Mouse (Mus musculus) brain, adult 2 months (tissue): ENCODE data around the gene Gm20479.

Source experiments
- DNase-seq: peaks from one replicate; pipeline ENCODE4 v3.0.0; 2011; ENCODE audit warnings: low read depth, low spot score

Gene Gm20479

DNA sequence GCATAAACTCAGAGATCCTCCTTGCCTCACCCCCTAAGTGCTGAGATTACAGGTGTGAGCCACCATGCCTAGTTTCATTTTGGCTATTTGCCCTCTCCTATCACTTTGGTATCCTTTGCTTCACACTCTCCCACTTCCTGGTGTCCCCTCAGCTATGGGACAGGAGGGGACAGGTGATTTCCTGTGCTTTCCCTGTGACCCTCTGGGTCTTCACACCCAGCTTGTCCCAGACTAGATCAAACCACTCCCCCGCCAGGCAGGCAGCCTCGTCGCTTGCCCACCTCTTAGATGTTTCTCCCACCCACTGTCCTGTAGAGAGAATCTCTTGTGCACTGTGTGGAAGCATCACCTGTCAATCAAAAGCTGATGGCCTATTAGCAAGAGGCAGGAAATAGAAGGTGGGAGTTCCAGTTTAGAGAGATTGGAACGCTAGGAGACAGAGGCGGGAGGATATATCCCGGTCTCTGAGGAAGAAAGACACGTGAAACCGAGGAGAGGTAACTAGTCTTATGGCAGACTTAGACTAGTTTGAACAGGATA is 46.2 kb downstream of the Gm20479 start:
- no peak for DNase-seq

DNA sequence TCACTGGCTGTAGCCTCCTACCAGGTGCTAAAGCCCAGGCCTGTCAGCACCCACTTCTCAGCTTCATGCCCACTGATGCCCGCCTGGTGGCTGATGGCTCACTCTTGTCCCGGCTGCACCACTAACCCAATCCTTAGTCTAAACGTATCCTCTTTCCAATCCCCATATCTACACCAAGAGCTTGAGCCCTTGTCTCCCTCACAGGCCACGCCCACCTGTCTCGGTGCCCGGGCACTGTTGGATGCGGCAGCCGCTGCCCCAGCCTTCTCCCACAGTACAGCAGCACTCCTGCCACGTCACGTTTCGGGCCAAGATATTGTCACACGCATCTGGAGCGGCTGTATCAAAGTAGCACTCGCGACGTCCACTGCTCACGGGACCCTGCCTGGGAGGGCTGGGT is 46.9 kb downstream of the Gm20479 start:
- DNase-seq = no peak

DNA sequence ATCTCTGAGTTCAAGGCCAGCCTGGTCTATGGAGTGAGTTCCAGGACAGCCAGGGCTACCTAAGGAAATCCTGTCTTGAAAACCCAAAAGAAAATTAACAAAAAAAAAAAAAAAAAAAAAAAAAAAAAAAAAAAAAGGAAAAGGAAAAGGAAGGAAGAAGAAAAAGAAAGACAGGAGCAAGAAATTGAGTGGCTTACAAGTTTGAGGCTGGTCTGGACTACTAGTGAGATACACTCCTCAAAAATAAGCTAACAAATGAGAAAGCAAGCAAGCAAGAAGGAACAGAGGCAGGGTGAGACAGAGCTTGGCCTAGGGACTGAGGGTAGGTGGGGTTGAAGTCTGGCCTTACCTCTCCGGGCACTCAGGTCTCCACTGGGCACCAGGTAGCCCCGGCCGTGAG is 47.4 kb downstream of the Gm20479 start:
- DNase-seq = no peak

DNA sequence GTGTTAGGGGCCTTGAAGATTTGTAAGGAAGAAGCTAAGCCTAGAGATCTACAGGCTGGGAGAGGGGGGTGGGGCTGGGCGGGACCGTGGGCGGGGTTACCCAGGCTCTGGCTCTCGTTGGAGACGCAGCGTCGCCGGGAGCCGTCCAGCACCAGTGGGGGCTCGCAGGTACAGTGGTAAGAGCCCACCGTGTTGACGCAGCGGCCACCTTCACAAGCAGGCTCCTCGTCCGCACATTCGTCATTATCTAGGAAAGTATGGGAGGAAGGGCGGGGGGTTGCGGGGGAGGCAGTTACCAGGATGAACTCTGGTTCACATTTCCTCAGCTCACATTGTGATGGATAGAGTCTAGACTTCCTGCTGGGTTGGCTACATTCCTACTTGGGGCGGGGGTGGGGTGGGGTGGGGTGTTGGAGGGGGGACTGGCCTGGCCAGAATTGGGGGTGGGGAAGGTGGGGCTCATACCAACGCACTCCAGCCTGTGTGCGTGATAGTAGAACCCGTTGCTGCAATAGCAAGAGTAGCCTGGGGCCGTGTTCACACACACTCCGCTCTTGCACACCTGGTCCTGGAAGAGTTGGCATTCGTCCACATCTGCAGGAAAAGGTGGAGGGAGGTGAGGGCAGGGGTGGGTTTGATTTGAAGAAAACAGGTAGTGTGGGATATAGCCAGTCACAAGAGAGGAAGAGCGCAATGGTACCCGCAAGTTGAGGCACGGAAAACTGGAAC is 48.2 kb downstream of the Gm20479 start:
- DNase-seq = no peak

DNA sequence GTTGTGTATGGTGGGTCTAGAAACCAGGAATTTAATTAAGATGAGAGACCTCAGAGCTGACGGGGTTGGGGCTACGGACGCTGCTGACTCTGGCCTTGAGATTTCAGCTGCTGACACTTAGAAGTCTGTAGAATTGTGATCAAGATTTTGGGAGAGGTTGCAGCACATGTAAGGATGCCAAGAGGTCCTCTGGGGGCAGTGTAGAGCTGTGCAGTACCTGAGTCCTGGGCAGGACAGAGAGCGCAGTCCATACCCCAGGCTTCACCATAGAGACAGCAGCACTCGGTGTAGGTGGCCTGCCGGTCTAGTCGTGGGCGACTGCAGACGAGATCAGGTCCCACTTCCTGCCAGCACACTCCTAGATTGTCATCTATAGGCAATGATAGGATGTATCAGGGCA is 49.7 kb downstream of the Gm20479 start:
- DNase-seq = peak; percentile 38

DNA sequence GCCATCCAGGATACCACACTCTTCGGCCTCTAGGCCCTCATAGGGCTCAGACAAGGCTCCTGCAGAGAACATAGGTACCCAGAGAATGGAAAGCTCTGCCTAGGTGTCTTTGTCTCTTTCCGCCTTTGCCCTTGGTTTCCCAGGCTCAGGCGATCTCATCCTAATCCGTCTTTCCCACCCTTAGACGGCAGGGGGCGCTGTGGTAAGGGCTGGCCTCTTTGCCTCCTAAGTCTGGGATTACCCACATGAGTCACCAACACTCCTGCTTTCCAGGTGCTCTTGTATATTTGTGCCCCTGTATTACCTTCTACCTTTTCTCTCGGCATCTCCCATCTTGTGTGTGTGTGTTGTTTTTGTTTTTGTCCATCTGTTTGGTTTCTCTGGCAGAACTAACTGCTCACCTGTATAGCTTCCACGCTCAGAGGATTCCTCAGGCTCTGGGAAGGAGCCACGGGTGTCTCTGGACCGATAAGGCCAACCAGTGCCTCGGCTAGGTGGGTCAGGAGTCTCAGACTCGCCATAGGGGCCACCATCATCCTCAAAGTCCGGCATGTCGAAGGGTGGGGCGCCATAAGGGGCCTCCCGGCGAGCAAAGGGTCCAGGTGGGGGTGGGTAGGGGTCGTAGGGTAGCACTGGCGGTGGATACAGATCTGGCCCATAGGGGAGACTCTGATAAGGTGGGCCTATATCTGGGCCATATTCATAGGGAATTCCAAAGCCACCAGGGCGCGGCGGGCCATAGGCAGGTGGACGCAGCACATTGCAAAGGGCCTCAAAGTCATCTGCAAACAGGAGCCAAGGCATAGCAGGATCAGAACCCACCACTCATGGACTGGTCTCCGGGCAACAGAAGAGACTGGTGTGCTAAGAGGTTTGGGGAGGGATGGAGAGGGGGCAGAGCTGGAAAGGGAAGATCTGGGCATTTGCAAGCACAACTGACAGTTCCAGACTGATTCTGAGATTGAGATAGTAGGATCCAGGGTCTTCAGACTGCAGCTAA is 50.8 kb downstream of the Gm20479 start:
- peak; percentile 55 for DNase-seq

DNA sequence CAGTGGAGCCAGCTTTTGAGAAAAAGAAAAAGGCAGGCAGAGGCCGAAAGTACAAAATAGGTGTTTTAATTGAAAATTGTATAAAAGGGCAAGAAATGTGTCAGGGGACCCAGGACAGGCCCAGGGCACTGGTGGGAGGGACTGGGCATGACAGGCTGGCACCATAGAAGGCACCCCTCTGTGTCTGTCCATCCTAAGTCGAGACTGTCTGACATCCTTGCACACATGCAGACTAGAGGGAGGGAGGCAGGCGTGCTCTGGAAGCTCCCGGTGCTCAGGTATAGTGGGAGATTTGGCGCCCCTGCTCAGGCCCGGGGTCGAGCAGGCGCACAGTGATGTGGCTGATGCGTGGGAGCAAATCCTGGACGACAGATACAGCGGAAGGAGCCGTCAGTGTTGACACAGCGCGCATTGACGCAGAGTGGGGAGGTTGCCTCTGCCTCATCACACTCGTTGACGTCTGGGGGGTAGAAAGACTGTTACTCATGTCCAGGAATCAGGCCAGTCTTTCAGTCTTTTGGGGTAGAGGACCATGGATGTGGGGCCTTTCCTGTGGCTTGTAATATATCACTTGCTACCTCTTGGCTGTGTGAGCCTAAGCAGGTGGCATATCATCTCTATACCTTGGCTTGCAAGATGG is 52.0 kb downstream of the Gm20479 start:
- no peak for DNase-seq
